Mouse (Mus musculus) MEL (cell line): ENCODE data around the gene Txndc15. TPM values are rescaled to one million over a fixed set of nuclear protein-coding genes. Genes with fewer than 3 reads are reported as not detected.

Experiments
- DNase-seq: peaks from one replicate; pipeline ENCODE4 v3.0.0; 2011; ENCODE audit warnings: low read depth, low spot score
- H3K27ac ChIP-seq: 2 replicates; pipeline ENCODE4 v1.5.1; 2012; ENCODE audit warnings: low read depth, mild to moderate bottlenecking, control low read depth, low read length, moderate library complexity; ENCODE audit not compliant: control insufficient read depth
- H3K27me3 ChIP-seq, 2 experiments: fragments of 150-350 bp in 1 of 2; sonication (generic) in 1 of 2; 2 replicates each; pipeline ENCODE4 v1.6.1; 2012; ENCODE audit warnings: low read length in 2 of 2, mild to moderate bottlenecking in 2 of 2, improper control_type of control experiment in 1 of 2, moderate library complexity in 1 of 2; ENCODE audit not compliant: insufficient read depth in 2 of 2, control insufficient read depth in 1 of 2
- H3K36me3 ChIP-seq, 2 experiments: 2 replicates each; pipeline ENCODE4 v1.6.1; 2012 to 2014; ENCODE audit warnings: low read length in 2 of 2, improper control_type of control experiment in 1 of 2, inconsistent platforms in 1 of 2, mild to moderate bottlenecking in 1 of 2; ENCODE audit not compliant: insufficient read depth in 2 of 2, control insufficient read depth in 1 of 2
- H3K4me1 ChIP-seq, 2 experiments: fragments of 150-350 bp in 1 of 2; sonication (generic) in 1 of 2; 2 replicates each; pipeline ENCODE4 v1.6.1; 2012; ENCODE audit warnings: low read length in 2 of 2, improper control_type of control experiment in 1 of 2, mild to moderate bottlenecking in 1 of 2; ENCODE audit not compliant: insufficient read depth in 2 of 2, control insufficient read depth in 1 of 2
- H3K4me3 ChIP-seq, 2 experiments: fragments of 150-350 bp in 1 of 2; sonication (generic) in 1 of 2; 2 replicates each; pipeline ENCODE4 v1.5.1; 2012; ENCODE audit warnings: low read depth in 2 of 2, low read length in 2 of 2, mild to moderate bottlenecking in 2 of 2, moderate library complexity in 2 of 2, control low read depth in 1 of 2, improper control_type of control experiment in 1 of 2; ENCODE audit not compliant: control insufficient read depth in 1 of 2, insufficient read depth in 1 of 2
- H3K79me2 ChIP-seq: 2 replicates; pipeline ENCODE4 v1.6.1; 2012; ENCODE audit warnings: mild to moderate bottlenecking, low read length, moderate library complexity; ENCODE audit not compliant: control insufficient read depth, poor library complexity, insufficient read depth
- H3K9ac ChIP-seq: 2 replicates; pipeline ENCODE4 v1.6.1; 2012; ENCODE audit warnings: low read depth, mild to moderate bottlenecking, control low read depth, low read length, moderate library complexity; ENCODE audit not compliant: control insufficient read depth, poor library complexity, severe bottlenecking
- H3K9me3 ChIP-seq: fragments of 150-350 bp; sonication (generic); replicated peaks from 2 replicates; pipeline ENCODE4 v1.6.1; 2012; ENCODE audit warnings: mild to moderate bottlenecking, low read length, improper control_type of control experiment, moderate library complexity; ENCODE audit not compliant: insufficient read depth
- BHLHE40 ChIP-seq: IDR thresholded peaks from 2 replicates; pipeline ENCODE4 v1.6.1; 2012; ENCODE audit warnings: low read depth, mild to moderate bottlenecking, inconsistent platforms, low read length, improper control_type of control experiment, borderline replicate concordance
- CHD1 ChIP-seq: IDR thresholded peaks from 2 replicates; pipeline ENCODE4 v1.6.1; 2012; ENCODE audit warnings: low read depth, mild to moderate bottlenecking, inconsistent platforms, low read length, improper control_type of control experiment
- EP300 ChIP-seq, 2 experiments: IDR thresholded peaks; 2 replicates each; pipeline ENCODE4 v1.6.1; 2011; ENCODE audit warnings: improper control_type of control experiment in 2 of 2, low read length in 2 of 2, low read depth in 1 of 2, mild to moderate bottlenecking in 1 of 2
- ETS1 ChIP-seq: IDR thresholded peaks from 2 replicates; pipeline ENCODE4 v1.6.1; 2012; ENCODE audit warnings: low read depth, mild to moderate bottlenecking, inconsistent platforms, low read length, improper control_type of control experiment, moderate library complexity
- HCFC1 ChIP-seq: IDR thresholded peaks from 2 replicates; pipeline ENCODE4 v1.6.1; 2012; ENCODE audit warnings: low read depth, mild to moderate bottlenecking, inconsistent platforms, low read length, improper control_type of control experiment, moderate library complexity
- JUND ChIP-seq: IDR thresholded peaks from 2 replicates; pipeline ENCODE4 v1.6.1; 2011; ENCODE audit warnings: low read depth, mild to moderate bottlenecking, improper control_type of control experiment, low read length
- MAX ChIP-seq: IDR thresholded peaks from 2 replicates; pipeline ENCODE4 v1.6.1; 2011; ENCODE audit warnings: low read length, improper control_type of control experiment
- MAZ ChIP-seq: IDR thresholded peaks from 2 replicates; pipeline ENCODE4 v1.6.1; 2012; ENCODE audit warnings: low read depth, mild to moderate bottlenecking, inconsistent platforms, low read length, improper control_type of control experiment
- MEF2A ChIP-seq: IDR thresholded peaks from 2 replicates; pipeline ENCODE4 v1.6.1; 2014; ENCODE audit warnings: low read depth, mild to moderate bottlenecking, inconsistent platforms, low read length, improper control_type of control experiment; ENCODE audit not compliant: poor library complexity, insufficient replicate concordance, severe bottlenecking; ENCODE audit errors: extremely low read depth
- MXI1 ChIP-seq: IDR thresholded peaks from 2 replicates; pipeline ENCODE4 v1.6.1; 2011; ENCODE audit warnings: mild to moderate bottlenecking, low read depth, low read length, improper control_type of control experiment
- MYB ChIP-seq: IDR thresholded peaks from 2 replicates; pipeline ENCODE4 v1.6.1; 2011; ENCODE audit warnings: mild to moderate bottlenecking, low read depth, low read length, improper control_type of control experiment
- MYC ChIP-seq: IDR thresholded peaks from 2 replicates; pipeline ENCODE4 v1.6.1; 2011; ENCODE audit warnings: low read depth, mild to moderate bottlenecking, low read length, improper control_type of control experiment, moderate library complexity
- NELFE ChIP-seq: IDR thresholded peaks from 2 replicates; pipeline ENCODE4 v1.6.1; 2011; ENCODE audit warnings: low read depth, low read length, improper control_type of control experiment
- NRF1 ChIP-seq: IDR thresholded peaks from 2 replicates; pipeline ENCODE4 v1.6.1; 2014; ENCODE audit warnings: low read depth, mild to moderate bottlenecking, inconsistent platforms, low read length, improper control_type of control experiment, moderate library complexity; ENCODE audit not compliant: poor library complexity, insufficient read depth, severe bottlenecking
- POLR2A ChIP-seq, 2 experiments: IDR thresholded peaks; 2 replicates each; pipeline ENCODE4 v1.6.1; 2011 to 2012; ENCODE audit warnings: low read length in 2 of 2, mild to moderate bottlenecking in 2 of 2, control low read depth in 1 of 2, improper control_type of control experiment in 1 of 2, low read depth in 1 of 2, moderate library complexity in 1 of 2; ENCODE audit not compliant: control insufficient read depth in 1 of 2, insufficient read depth in 1 of 2, poor library complexity in 1 of 2
- SIN3A ChIP-seq: IDR thresholded peaks from 2 replicates; pipeline ENCODE4 v1.6.1; 2012; ENCODE audit warnings: low read length, improper control_type of control experiment, inconsistent platforms
- UBTF ChIP-seq: IDR thresholded peaks from 2 replicates; pipeline ENCODE4 v1.6.1; 2012; ENCODE audit warnings: low read depth, mild to moderate bottlenecking, inconsistent platforms, low read length, improper control_type of control experiment, moderate library complexity, borderline replicate concordance; ENCODE audit not compliant: insufficient read depth
- USF1 ChIP-seq: IDR thresholded peaks from 2 replicates; pipeline ENCODE4 v1.6.1; 2014; ENCODE audit warnings: low read depth, mild to moderate bottlenecking, inconsistent platforms, low read length, improper control_type of control experiment, moderate library complexity
- ZKSCAN1 ChIP-seq: IDR thresholded peaks from 2 replicates; pipeline ENCODE4 v1.6.1; 2012; ENCODE audit warnings: low read depth, mild to moderate bottlenecking, inconsistent platforms, low read length, improper control_type of control experiment, moderate library complexity
- polyA plus RNA-seq, 2 experiments: library from polyadenylated mRNA; stranded (reverse) in 1 of 2; unstranded in 1 of 2; fragments of >175 nt in 1 of 2; fragments of >200 nt in 1 of 2; gene quantifications; 2 replicates each; pipeline versions ENCODE4 v1.2.1 to v1.2.4; 2012; ENCODE audit warnings: low replicate concordance in 2 of 2, low read depth in 1 of 2; ENCODE audit not compliant: insufficient read length in 2 of 2, insufficient read depth in 1 of 2, missing spikeins in 1 of 2
- total RNA-seq: library from RNA; depleted of rRNA; stranded (reverse); fragments of 300-350 nt; gene quantifications from 2 replicates; pipeline ENCODE4 v1.2.3, GENCODE M21; 2012

Txndc15 gene
- total and polyA plus RNA-seq, 3 experiments = 31.5 to 43.0 TPM; not detected in 1

DNA sequence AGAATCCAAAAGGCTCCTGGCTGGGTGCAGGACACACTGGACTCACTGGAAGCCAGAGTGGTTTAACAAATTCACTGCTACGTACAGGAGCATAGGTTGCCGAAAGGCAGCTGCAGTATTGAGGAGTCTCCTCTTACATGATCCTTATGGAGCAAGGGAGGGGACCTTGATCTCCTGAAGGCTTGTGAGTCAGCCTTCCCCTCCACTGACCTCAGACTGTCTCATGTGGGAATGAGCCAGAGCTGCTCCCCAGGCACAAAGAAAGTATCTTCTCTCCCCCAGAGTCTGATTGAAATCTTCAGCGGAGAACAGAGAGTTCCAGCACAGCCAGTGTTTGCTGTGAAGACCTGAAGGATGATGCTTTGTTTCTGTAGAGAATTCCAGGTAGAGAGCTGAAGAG is 30.9 kb upstream of the Txndc15 start:
- no peak overlapping the region for H3K4me3 ChIP-seq
- H3K9ac ChIP-seq = no peak overlapping the region
- no peak for TF ChIP-seq MAZ
- no peak for TF ChIP-seq HCFC1
- no peak for TF ChIP-seq ETS1
- TF ChIP-seq USF1 = no peak
- no peak for TF ChIP-seq MYC
- no peak for TF ChIP-seq BHLHE40
- no peak for TF ChIP-seq EP300 (IDR thresholded peaks at IDR 0.05; ENCODE audit: low read depth in 1 of 2, low read length in 2 of 2)
- no peak for TF ChIP-seq MXI1
- no peak for TF ChIP-seq MEF2A
- TF ChIP-seq MAX = no peak
- no peak for TF ChIP-seq NRF1
- H3K36me3 ChIP-seq = peaks cover 8 to 17% of the 10 kb centered on the region in 2 experiments
- H3K27ac ChIP-seq = no peak overlapping the region
- H3K4me1 ChIP-seq = peaks cover 9 to 10% of the 10 kb centered on the region in 2 experiments
- no peak for DNase-seq
- H3K27me3 ChIP-seq = no peaks in the 10 kb centered on the region
- H3K9me3 ChIP-seq = no peaks in the 10 kb centered on the region
- no peaks in the 10 kb centered on the region for H3K79me2 ChIP-seq

DNA sequence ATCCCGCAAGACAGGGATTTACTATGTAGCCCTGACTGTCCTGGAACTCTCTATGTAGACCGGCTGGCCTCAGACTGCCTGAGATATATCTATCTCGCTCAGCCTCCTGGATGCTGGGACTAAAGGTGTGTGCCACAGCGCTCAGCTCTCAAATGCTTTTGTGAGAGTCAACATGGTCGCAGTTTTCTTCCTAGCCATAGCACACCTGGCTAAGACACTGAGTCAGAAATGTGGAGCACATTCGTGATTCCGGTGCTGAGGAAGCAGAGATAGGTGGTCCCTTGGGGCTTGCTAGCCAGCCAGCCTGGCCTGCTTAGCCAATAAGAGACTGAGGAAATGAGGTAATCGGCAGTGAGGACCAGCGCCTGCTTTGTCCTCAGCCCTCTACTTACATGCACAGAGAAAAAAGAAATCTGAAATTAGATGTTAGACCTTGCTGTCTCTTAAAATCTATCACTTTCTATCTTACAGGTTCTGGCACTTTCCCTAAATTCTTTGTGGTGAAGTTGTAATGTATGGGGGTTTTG is 28.3 kb upstream of the Txndc15 start:
- Histone ChIP-seq H3K79me2 (no peaks in the 10 kb centered on the region), H3K27ac (no peak overlapping the region), H3K9ac (no peak overlapping the region), H3K36me3 (peaks cover 0 to 8% of the 10 kb centered on the region in 2 experiments; a peak in 2 of 4 replicates), H3K4me3 (no peak overlapping the region), H3K27me3 (no peaks in the 10 kb centered on the region), H3K9me3 (no peaks in the 10 kb centered on the region), H3K4me1 (peaks cover 10% of the 10 kb centered on the region in 2 experiments)
- no peak for DNase-seq
- TF ChIP-seq HCFC1 (no peak), SIN3A (no peak), MYB (no peak), NELFE (no peak), ZKSCAN1 (no peak), POLR2A (IDR thresholded peaks at IDR 0.05; ENCODE audit: control insufficient read depth in 1 of 2, insufficient read depth in 1 of 2, low read depth in 1 of 2, low read length in 2 of 2, poor library complexity in 1 of 2) (no peak), CHD1 (no peak), NRF1 (no peak), JUND (no peak), USF1 (no peak), UBTF (no peak)
